Mouse (Mus musculus): Measurements from ENCODE around the gene Crispld2.
A peak's percentile ranks its signal among the peaks of the same experiment; 100 is the strongest.

Gene Crispld2

DNA sequence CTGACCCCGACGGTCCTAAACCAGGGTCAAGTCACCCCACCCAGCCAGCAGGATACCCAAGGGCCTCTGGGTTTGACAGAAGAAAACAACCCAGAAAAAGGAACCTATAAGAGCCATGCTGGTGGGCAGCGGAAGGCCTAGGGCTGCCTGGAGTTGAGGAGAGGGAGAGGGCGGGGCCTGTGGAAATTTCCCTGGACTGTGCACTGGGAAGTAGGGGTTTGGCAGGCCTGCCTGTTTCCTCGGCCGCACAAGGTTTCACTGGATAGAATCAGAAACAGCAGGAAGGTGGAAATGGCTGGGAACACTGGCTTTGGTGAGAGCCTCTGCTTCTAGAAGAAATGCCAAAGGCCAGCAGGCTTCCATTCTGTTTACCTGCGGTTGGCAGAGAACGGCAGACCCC is 80.6 kb downstream of the Crispld2 start:
- no peak for DNase-seq

- no peak for DNase-seq
Measured at GRCm38 (mm10) chr8:120074516-120074915, 82.3 kb downstream of the Crispld2 start.

DNA sequence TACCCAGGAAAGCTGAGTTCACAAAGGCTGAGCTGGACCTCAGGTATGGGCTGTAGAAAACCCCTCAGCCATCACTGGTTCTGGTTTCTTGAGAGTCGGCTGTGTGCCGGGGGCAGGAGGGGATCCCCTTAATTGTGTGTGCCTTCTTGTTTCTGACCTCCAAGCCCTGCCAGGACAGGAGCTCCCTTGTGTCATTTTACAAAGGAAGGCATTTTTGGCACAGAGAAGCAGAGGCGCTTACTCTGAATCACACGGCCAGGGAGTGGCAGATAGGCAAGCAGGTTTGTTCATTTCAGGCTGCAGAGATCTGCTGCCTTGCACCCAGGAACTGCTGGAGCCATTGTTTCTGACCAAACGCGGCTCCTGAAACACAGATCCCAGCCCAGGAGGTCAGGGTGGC is 83.1 kb downstream of the Crispld2 start:
- DNase-seq = no peak

DNA sequence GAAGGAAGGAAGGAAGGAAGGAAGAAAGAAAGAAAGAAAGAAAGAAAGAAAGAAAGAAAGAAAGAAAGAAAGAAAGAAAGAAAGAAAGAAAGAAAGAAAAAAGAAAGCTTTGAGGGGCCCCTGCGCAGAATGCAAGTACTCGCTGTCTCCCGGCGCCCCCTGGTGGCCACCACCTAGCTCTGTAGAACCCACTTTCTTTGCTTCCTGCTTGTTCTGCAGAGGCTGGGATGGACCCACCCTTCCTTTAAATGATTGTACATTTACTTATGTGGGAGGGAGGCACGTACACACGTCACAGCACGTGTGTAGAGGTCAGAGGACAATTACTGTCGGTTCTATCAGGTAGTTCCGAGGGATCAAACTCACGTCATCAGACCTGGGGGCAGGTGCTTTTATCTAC is 85.8 kb downstream of the Crispld2 start:
- peak; percentile 87 for DNase-seq

DNA sequence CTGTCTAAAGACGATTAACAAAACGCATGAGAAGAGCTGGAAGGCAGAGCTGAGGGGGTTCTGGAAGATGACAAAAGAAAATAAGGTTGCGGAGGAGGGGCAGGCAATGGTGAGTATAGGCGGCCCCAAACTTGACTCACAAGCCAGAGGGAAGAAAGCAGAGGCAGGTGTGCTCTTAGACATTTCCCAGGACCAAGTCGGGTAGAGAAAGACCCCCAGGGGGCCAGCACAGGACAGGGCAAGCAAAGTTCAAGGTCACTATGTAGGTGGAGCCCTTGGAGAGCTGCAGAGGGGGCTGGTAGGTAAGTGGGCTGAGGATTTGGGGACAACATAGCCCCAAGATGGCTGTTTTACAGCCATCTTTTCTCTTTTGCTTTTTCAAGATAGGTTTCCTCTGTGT is 87.1 kb downstream of the Crispld2 start:
- no peak for DNase-seq

GRCm38 (mm10) chr8:120083261-120083660 is 91.0 kb downstream of the Crispld2 start:
- DNase-seq = no peak

- no peak for DNase-seq
Measured at GRCm38 (mm10) chr8:120084783-120085182, 92.5 kb downstream of the Crispld2 start.

DNA sequence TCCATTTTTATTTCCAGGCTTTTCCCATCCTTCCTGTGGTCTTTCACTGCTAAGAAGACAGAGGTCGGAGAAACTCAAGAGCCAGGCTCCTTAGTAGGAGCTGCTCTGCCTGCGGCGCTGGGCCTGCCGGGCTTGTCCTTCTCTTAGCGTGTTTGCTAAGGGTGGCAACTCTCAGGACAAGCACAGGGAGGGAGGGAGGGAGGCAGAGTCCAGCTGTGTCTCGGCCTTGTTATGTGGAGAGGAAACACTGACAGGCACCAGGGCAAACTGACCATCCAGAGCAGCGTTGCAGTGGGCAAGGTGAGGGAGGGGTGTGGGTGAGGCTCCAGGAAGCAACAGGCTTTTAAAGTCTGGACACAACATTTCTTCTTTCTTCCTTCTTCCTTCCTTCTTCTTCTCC is 97.3 kb downstream of the Crispld2 start:
- DNase-seq = no peak

- no peak for DNase-seq
Measured at GRCm38 (mm10) chr8:120091032-120091431, 98.8 kb downstream of the Crispld2 start.

GRCm38 (mm10) chr8:120093103-120093502 is 100.9 kb downstream of the Crispld2 start:
- no peak for DNase-seq

DNA sequence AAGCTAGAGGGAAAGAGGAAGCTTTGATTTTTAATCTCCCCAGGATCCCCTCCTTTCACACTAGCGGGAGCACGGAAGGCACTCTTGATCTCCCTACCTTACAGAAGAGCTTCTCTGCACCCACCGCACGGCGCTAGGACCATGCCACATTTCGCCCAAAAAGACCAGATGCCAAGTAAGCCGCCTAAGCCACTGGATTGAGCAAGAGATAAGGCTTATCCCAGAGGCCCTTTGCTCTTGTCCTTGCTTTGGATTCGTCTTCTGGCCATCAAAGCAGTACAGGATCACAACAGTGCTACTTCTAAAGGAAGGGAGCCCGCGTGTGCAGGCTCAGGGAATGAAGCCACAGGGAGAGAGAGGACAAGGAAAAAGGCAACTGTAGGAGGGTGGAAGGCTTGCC is 102.6 kb downstream of the Crispld2 start:
- DNase-seq = no peak

DNA sequence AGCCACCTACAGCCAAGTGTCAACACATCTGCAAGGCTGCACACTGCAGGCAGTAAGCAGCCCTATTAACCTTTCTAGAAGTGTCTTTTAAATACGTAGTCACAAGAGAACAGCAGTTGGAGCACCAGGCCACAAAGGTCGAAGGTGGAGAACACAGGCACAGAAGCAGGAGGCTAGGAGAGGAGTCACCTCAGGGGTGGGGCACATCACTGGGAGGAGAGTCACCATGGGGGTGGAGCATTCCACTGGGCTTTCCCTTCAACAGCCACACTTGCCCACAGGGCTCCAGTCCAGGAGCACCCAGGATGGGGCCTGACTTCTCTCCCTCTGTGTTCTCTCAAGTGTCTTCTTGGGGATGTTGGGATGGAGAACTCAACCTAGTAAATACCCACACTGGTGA is 104.2 kb downstream of the Crispld2 start:
- no peak for DNase-seq

DNA sequence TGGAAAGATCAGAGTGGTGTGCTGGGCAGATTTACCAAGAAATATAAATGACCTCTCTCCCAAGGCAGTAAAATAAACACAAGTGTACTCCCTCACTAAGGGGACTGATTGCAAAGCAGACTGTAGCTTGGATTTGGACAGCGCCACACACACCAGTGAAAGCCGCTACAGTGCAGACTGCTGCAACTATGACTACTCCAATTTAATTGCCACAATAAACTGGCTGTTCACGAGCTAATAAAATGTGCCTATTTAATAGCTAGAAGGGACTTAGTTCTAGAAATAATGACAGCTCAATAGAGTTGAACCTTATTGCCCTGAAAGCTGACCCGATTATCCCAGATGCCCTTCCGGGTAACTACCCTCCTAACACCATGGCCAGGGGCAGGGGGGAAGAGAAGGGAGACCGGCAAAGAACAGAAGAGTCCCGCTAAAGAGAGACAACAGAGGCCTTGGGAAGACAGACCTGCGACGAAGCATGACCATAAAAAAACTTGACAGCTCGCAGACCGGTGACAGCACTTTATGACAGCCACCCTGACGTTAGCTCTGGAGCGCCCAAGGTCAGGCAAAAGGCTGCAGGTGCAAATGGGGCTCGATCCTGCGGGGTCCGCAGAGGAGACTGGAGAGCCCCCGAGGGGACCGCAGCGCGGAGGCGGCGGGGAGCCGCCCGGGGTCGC is 108.3 kb downstream of the Crispld2 start:
- no peak for DNase-seq

DNA sequence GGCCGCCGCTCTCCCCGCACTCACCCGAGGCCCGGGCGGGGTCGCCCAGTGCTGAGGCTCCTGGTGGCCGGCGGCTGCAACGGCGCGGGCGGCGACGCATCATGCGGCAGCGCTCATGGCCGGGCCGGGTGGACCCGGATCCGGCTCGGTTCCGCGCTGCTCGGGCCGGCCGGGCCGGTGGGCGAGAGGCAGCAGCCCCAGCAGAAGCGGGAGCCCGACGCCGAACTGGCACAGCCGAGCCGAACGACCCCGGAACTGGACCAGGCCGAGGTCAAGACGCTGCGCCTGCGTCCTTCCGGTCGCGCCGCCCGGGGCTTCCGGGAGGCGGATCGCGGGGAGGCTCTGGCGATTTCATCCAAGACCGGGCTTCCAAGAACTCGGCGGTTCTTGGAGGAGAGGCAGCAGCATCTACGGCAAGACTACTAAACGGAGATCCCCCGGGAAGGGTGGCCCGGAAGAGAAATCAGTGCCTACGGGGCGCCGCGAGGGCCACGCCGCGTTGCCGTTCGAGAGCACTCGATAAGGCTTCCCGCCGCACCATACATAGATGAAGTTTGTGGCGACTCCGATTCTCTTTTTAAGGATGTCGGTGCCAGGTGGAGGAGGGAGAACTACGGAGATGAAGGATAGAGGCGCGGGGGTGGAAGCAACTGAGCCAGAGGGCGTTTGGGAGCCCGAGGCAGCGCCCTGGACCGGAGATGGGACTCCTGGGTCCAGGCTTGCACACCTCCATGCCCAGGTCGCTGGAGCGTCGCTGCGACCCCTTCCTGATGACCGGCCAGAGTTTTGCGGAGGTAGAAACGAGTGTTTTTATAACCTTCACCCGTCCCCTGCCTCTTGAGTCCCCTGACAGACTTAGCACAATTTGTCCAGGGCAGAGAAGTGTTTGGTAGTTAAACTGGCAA is 109.1 kb downstream of the Crispld2 start, which contains the start of gene Zdhhc7:
TSS of gene Zdhhc7 (minus strand) at position 415 of the 905 bp plus-strand sequence.
- DNase-seq = peak; percentile 88

Data from embryo, embryonic 11 days (tissue).